Mouse (Mus musculus) intestine, postnatal 0 days (tissue): Measurements from ENCODE around the gene Crb1. TPM values are rescaled to one million over a fixed set of nuclear protein-coding genes. Genes with fewer than 3 reads are reported as not detected.

Experiments used
- ATAC-seq: fragments of 200-750 bp; cut with Nextera tagmentation; 2 replicates; pipeline ENCODE4 v1.8.0; 2017; ENCODE audit warnings: mild to moderate bottlenecking, moderate TSS enrichment, moderate library complexity
- H3K27ac ChIP-seq: fragments of 300-500 bp; sonication (generic); 2 replicates; pipeline ENCODE4 v1.5.1; 2014; ENCODE audit warnings: mild to moderate bottlenecking, low read depth, low read length, moderate library complexity
- H3K27me3 ChIP-seq: fragments of 300-500 bp; sonication (generic); replicated peaks from 2 replicates; pipeline ENCODE4 v1.6.1; 2014; ENCODE audit warnings: low read length, mixed read lengths; ENCODE audit not compliant: control insufficient read depth, insufficient read depth
- H3K36me3 ChIP-seq: fragments of 300-500 bp; sonication (generic); 2 replicates; pipeline ENCODE4 v1.6.1; 2014; ENCODE audit warnings: mild to moderate bottlenecking, moderate library complexity; ENCODE audit not compliant: control insufficient read depth, insufficient read depth
- H3K4me1 ChIP-seq: fragments of 300-500 bp; sonication (generic); replicated peaks from 2 replicates; pipeline ENCODE4 v1.6.1; 2014; ENCODE audit warnings: antibody characterized with exemption, low read length, mixed read lengths; ENCODE audit not compliant: control insufficient read depth, insufficient read depth
- H3K4me2 ChIP-seq: fragments of 300-500 bp; sonication (generic); replicated peaks from 2 replicates; pipeline ENCODE4 v1.6.1; 2014; ENCODE audit warnings: low read depth, mild to moderate bottlenecking, moderate library complexity
- H3K4me3 ChIP-seq: fragments of 300-500 bp; sonication (generic); 2 replicates; pipeline ENCODE4 v1.5.1; 2014; ENCODE audit warnings: low read depth, low read length
- H3K9ac ChIP-seq: fragments of 300-500 bp; sonication (generic); 2 replicates; pipeline ENCODE4 v1.6.1; 2014; ENCODE audit warnings: mild to moderate bottlenecking, low read depth, low read length
- H3K9me3 ChIP-seq: fragments of 300-500 bp; sonication (generic); 2 replicates; pipeline ENCODE4 v1.6.1; 2016; ENCODE audit warnings: mixed run types; ENCODE audit not compliant: control insufficient read depth
- CTCF ChIP-seq: sonication (generic); IDR thresholded peaks from 2 replicates; pipeline ENCODE4 v1.5.1; 2016; ENCODE audit warnings: low read depth, mild to moderate bottlenecking, control low read depth, antibody characterized with exemption, moderate library complexity
- WGBS: fragments of 180-500 bp; shearing (Covaris S2); extraction: QIAGEN DNeasy Blood & Tissue Kit; methylation state at CpG from one replicate; pipeline ENCODE4 v1.1.7; 2014; 5-methylcytosine and 5-hydroxymethylcytosine counted together
- polyA plus RNA-seq: library from polyadenylated mRNA; unstranded; fragments of >200 nt; fragmentation: Nextera tagmentation; extraction: Ambion mirVana; gene quantifications from 2 replicates; pipeline ENCODE4 v1.2.1, GENCODE M21; 2015

The Crb1 gene
- polyA plus RNA-seq, 1 experiment from 2014 or later: 0.03 TPM

DNA sequence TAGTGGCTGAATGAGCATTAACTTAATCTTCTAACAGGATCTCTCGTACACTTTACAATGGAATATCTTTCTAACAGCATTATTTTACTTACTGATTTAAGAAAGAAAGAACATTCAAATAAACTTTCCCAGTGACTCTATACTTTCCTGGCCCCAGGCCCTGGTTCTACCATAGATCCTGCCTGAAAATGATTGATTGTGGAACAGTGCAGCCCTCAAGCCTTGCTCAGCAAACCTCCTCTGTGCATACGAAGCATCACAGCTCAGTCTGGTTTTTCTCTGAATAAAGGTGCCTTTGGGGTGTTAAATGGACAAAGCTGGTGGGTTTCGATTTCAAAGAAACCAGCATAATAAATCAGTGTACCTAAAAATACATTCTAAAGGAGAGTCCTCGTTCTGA lies 153.1 kb downstream of the Crb1 start:
- Histone ChIP-seq H3K36me3 (no peaks in the 10 kb centered on the region), H3K9ac (no peak overlapping the region), H3K4me2 (no peak overlapping the region), H3K27ac (no peak overlapping the region), H3K27me3 (no peaks in the 10 kb centered on the region), H3K4me1 (no peaks in the 10 kb centered on the region), H3K4me3 (no peak overlapping the region), H3K9me3 (no peaks in the 10 kb centered on the region)
- 67% methylated on average over 4 of the region's 4 CpGs for WGBS
- no peak for ATAC-seq
- TF ChIP-seq CTCF: no peak

DNA sequence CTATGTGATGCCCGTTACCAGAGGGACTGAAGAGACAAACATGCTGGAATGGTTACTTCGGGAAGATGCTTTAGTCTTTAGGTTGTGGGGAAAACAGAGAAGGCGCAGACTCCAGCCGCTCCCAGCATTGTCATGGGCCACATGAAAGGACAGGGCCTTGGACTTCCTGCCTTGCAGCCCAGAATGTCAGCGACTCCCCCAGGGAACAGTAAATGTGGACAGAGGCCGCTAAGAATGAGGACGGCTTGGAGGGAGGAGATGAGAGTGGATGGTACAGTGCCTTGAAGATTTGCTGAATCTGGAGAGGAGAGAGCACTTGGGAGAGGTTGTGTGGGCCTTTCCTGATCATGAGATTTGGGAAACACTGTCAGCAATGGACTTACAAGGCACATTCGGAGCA lies 161.6 kb downstream of the Crb1 start:
- no peaks in the 10 kb centered on the region for H3K27me3 ChIP-seq
- no peak for TF ChIP-seq CTCF
- H3K36me3 ChIP-seq: no peaks in the 10 kb centered on the region
- no peak overlapping the region for H3K4me2 ChIP-seq
- 72% methylated on average over 8 of the region's 8 CpGs for WGBS
- H3K27ac ChIP-seq: no peak overlapping the region
- H3K4me3 ChIP-seq: no peak overlapping the region
- ATAC-seq: no peak
- no peaks in the 10 kb centered on the region for H3K4me1 ChIP-seq
- H3K9me3 ChIP-seq: no peaks in the 10 kb centered on the region
- no peak overlapping the region for H3K9ac ChIP-seq

DNA sequence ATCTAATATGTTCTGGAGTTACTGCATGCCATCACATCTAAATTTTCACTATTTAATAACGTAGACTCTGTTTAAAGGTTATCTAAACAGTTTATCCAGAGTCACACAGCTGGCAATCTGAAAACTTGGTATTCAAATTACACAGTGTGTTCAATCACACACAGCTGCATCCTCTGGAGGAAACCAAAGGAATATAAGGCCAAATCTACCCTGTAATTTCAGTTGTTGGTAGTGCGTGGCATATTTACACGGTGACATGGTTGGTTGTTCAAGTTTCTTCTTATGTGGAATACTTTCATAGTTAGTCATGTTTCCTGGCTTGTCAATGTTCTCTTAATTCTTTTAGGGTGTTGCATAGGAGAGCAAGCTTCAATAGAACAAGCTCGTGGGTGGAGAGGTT lies 166.4 kb downstream of the Crb1 start:
- Histone ChIP-seq H3K4me3 (no peak overlapping the region), H3K27me3 (no peaks in the 10 kb centered on the region), H3K4me2 (no peak overlapping the region), H3K4me1 (no peaks in the 10 kb centered on the region), H3K27ac (no peak overlapping the region), H3K9me3 (no peaks in the 10 kb centered on the region), H3K36me3 (no peaks in the 10 kb centered on the region), H3K9ac (no peak overlapping the region)
- TF ChIP-seq CTCF: no peak
- no peak for ATAC-seq
- WGBS: 46% methylated on average over 4 of the region's 4 CpGs

DNA sequence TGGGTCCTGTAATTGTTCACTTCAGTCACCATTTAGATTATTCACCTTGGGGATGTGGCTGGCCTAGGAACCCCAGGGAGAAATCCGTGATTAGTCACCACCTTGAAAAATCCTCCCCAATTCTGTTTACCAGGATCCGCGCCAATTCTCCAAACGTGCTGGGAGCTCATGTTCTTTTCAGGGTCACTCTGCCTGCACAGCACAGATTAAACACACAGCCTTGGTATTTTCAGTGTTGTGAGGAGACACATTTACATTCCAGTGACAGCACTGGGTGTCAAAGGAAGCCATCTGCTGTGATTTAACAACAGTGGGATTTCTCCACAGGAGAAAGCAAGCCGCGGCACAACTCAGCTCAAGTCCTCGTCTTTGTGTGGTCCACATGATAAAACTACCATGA lies 167.1 kb downstream of the Crb1 start:
- H3K4me1 ChIP-seq: no peaks in the 10 kb centered on the region
- H3K4me3 ChIP-seq: no peak overlapping the region
- TF ChIP-seq CTCF: no peak
- H3K36me3 ChIP-seq: no peaks in the 10 kb centered on the region
- no peaks in the 10 kb centered on the region for H3K27me3 ChIP-seq
- no peak overlapping the region for H3K4me2 ChIP-seq
- ATAC-seq: no peak
- WGBS: 38% methylated on average over 7 of the region's 7 CpGs
- no peak overlapping the region for H3K9ac ChIP-seq
- H3K27ac ChIP-seq: no peak overlapping the region
- no peaks in the 10 kb centered on the region for H3K9me3 ChIP-seq

DNA sequence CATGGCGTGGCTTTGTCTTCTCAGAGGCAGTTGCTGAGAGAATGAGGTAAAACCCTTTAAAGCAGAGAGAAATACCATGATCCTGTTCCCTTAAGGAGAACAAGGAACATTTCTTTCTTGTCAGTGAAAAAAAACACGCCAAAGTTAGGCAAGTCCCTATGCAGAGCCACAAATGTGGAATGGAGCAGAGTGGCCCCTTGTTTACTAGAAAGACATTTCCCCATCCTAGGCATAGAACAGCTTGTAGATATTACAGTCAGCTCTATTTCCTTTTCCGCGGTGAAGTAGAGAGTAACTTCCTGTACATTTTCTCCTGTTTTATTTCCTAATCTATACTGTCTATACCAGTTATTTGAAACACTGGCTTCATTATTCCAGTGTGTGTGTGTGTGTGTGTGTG lies 170.6 kb downstream of the Crb1 start:
- no peak for TF ChIP-seq CTCF
- H3K27ac ChIP-seq: no peak overlapping the region
- 70% methylated on average over 4 of the region's 4 CpGs for WGBS
- H3K9me3 ChIP-seq: no peaks in the 10 kb centered on the region
- H3K4me3 ChIP-seq: no peak overlapping the region
- no peaks in the 10 kb centered on the region for H3K36me3 ChIP-seq
- ATAC-seq: no peak
- no peaks in the 10 kb centered on the region for H3K27me3 ChIP-seq
- no peak overlapping the region for H3K4me2 ChIP-seq
- no peaks in the 10 kb centered on the region for H3K4me1 ChIP-seq
- H3K9ac ChIP-seq: no peak overlapping the region

DNA sequence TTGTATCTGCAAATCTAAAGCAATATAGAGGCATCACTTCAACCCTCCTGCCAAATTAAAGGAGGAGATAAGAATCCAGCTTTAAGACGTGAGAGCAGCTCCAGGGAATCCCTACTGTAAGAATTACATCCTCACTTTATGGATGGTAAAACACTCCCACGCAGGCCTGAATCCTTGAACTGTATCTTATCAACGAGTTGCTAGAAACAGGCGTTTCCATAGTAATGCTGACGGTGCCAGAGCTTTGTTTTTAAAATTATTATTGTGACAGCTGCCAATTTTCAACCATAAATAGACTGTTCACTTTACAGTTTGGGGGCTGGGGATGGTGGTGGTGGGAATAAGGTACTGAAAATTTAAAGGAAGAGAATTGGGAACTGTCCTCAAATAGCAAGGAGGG lies 173.9 kb downstream of the Crb1 start:
- no peak for TF ChIP-seq CTCF
- H3K9me3 ChIP-seq: no peaks in the 10 kb centered on the region
- no peak overlapping the region for H3K4me3 ChIP-seq
- ATAC-seq: no peak
- no peaks in the 10 kb centered on the region for H3K4me1 ChIP-seq
- H3K4me2 ChIP-seq: no peak overlapping the region
- no peaks in the 10 kb centered on the region for H3K27me3 ChIP-seq
- no peaks in the 10 kb centered on the region for H3K36me3 ChIP-seq
- H3K9ac ChIP-seq: no peak overlapping the region
- no peak overlapping the region for H3K27ac ChIP-seq
- 49% methylated on average over 5 of the region's 5 CpGs for WGBS

DNA sequence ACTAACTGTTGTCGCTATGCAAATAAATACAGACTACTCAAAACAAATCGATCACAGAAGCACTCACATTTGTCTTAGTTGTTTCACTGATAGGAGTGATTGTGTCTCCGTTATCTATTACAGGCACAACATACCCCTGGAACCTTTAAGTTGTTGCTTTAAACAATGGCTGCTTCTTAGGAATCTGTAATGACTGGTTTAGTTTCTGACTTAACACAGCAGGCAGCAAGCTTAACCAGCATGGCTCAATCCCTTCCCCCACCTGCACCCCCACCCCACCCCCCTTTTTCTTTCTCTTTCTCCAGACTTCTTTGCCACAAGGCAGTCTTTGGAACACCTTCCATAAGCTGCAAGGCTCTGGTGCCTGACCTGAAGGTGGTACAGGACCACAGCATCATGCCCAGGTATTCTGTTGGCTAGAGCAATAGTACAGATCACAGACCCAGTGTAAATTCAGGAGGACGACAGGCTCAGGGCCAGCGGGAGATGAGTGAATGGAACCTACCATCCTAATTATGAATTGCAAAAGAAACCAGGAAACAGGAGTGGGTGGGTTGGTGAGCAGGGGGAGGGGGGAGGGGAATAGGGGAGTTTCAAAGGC lies 182.4 kb downstream of the Crb1 start:
- no peak for ATAC-seq
- H3K4me1 ChIP-seq: no peaks in the 10 kb centered on the region
- H3K9ac ChIP-seq: no peak overlapping the region
- no peak overlapping the region for H3K27ac ChIP-seq
- H3K36me3 ChIP-seq: no peaks in the 10 kb centered on the region
- no peaks in the 10 kb centered on the region for H3K27me3 ChIP-seq
- no peak overlapping the region for H3K4me2 ChIP-seq
- WGBS: 21% methylated on average over 5 of the region's 5 CpGs
- no peak for TF ChIP-seq CTCF
- no peak overlapping the region for H3K4me3 ChIP-seq
- H3K9me3 ChIP-seq: no peaks in the 10 kb centered on the region
